Mouse (Mus musculus): ENCODE results near the gene Numb. TPM values are rescaled to one million over a fixed set of nuclear protein-coding genes. Genes with fewer than 3 reads are reported as not detected.

The Numb gene
- polyA plus RNA-seq, 1 experiment from 2014 or later, result 34.1 TPM

DNA sequence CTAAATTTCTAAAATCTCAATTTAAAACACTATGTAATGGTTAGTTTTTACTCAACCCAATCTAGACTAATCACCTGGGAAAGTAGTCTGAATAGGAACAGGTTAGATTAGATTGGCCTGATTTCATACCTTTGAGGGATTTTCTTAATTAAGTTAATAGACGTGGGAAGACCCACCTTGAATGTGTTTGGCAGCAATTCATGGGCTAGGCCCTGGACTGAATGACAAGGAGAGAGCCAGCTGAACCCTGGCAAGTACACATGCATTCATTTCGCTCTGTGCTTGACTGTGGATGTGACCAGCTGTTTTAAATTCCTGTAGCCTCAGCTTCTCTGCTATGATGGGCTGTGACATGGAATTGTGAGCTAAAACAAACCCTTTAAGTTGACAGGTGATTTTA lies 40.8 kb downstream of the Numb start:
- Histone ChIP-seq H3K27ac (no peak overlapping the region), H3K9ac (no peak overlapping the region), H3K27me3 (replicated peaks) (no peaks in the 10 kb centered on the region), H3K4me2 (no peak overlapping the region), H3K4me1 (no peaks in the 10 kb centered on the region), H3K36me3 (0 out of 2 replicates have a peak, but pooled peaks cover 5% of the 10 kb centered on the region), H3K9me3 (no peaks in the 10 kb centered on the region), H3K4me3 (replicated peaks) (no peak overlapping the region)
- WGBS, result 79% methylated on average over 2 of the region's 2 CpGs
- no peak for ATAC-seq (ENCODE audit: insufficient read depth, low FRiP score, low read depth)

DNA sequence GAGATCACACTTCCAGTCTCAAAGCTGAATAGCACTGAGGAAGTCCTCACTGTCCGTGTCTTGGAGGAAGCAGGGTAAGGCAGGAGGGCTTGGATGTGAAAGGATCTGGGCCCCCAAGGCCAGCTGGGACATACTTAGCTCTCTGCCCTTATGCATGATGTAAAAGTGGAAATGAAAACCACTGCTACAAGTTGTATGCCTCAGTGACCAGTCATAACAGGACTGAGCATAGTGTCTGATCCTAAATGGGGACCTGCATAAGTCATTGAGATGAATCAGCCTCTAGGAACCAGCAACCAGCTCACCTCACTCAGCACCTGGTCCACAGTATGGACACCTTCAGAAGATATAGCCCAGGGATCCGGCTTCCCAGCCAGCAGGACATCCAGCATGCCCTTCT lies 46.6 kb downstream of the Numb start:
- H3K9ac ChIP-seq, result no peak overlapping the region
- H3K4me3 ChIP-seq (replicated peaks), result no peak overlapping the region
- no peaks in the 10 kb centered on the region for H3K4me1 ChIP-seq
- H3K4me2 ChIP-seq, result no peak overlapping the region
- H3K9me3 ChIP-seq, result no peaks in the 10 kb centered on the region
- no peaks in the 10 kb centered on the region for H3K27me3 ChIP-seq (replicated peaks)
- H3K27ac ChIP-seq, result no peak overlapping the region
- ATAC-seq (ENCODE audit: insufficient read depth, low FRiP score, low read depth), result no peak
- peaks cover 17% of the 10 kb centered on the region for H3K36me3 ChIP-seq
- 93% methylated on average over 2 of the region's 2 CpGs for WGBS

DNA sequence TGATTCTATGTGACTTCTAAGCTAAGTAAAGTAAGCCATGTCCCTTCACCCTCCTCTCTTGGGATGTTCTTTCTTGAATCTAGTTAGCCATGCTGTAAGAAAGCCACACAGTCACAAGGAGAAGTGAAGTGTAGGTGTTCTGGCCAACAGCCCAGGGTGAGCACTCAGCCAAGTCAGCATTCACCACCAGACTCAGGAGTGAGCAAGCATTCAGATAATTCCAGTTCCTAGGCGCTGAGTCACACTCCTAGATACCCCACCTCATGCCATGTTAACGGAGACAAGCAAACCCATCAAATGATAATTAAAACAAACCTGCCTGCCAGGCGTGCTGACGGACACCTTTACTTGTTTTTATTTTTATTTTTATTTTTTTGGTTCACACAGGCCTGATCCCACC lies 47.1 kb downstream of the Numb start:
- no peak for ATAC-seq (ENCODE audit: insufficient read depth, low FRiP score, low read depth)
- no peak overlapping the region for H3K9ac ChIP-seq
- H3K9me3 ChIP-seq, result no peaks in the 10 kb centered on the region
- no peak overlapping the region for H3K4me2 ChIP-seq
- peaks cover 17% of the 10 kb centered on the region for H3K36me3 ChIP-seq
- H3K27me3 ChIP-seq (replicated peaks), result no peaks in the 10 kb centered on the region
- no peaks in the 10 kb centered on the region for H3K4me1 ChIP-seq
- 87% methylated on average over 4 of the region's 4 CpGs for WGBS
- no peak overlapping the region for H3K27ac ChIP-seq
- H3K4me3 ChIP-seq (replicated peaks), result no peak overlapping the region

DNA sequence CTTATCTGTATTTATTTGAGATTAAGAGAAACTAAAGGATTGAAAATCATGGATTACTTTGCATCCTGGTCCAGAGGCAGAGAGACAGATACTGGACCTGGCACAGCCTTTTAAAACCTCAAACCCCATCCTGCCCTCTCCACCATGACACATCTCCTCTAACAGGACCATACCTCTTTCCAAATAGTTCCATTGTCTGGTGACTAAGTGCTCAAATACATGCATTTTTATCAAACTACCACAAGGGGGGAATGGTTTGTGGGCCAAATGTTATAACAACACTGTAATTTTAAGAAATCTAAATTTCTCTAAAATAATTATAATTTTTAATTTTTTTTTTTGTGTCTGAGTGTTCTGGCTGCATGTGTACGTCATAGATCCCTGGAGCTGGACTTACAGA lies 57.2 kb downstream of the Numb start:
- Histone ChIP-seq H3K9ac (no peak overlapping the region), H3K4me2 (no peak overlapping the region), H3K9me3 (no peaks in the 10 kb centered on the region), H3K4me3 (replicated peaks) (no peak overlapping the region), H3K36me3 (no peaks in the 10 kb centered on the region), H3K4me1 (no peaks in the 10 kb centered on the region), H3K27me3 (replicated peaks) (no peaks in the 10 kb centered on the region), H3K27ac (no peak overlapping the region)
- no peak for ATAC-seq (ENCODE audit: insufficient read depth, low FRiP score, low read depth)
- WGBS, result 89% methylated on average over 1 of the region's 1 CpGs

DNA sequence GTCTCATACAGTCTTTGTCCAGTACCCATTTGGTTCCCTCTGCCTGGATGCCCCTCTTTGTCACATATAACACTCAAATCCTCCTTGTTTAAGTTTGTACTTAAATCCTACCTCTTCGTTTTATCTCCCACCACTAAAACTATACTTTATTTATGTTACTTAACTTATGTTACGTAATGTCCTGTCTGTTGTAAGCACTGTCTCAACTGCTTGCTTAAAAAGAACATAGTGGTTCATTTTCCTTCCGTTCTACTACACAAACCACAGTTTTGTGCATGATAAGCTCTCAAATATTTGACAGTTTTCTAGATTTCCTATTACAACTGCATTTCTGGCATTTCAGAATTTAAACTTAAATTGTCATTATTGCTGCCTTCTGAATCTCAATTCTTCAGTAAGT lies 59.9 kb downstream of the Numb start:
- Histone ChIP-seq H3K4me2 (no peak overlapping the region), H3K36me3 (no peaks in the 10 kb centered on the region), H3K27me3 (replicated peaks) (no peaks in the 10 kb centered on the region), H3K4me1 (no peaks in the 10 kb centered on the region), H3K4me3 (replicated peaks) (no peak overlapping the region), H3K9me3 (no peaks in the 10 kb centered on the region), H3K9ac (no peak overlapping the region), H3K27ac (no peak overlapping the region)
- WGBS, result 72% methylated on average over 3 of the region's 3 CpGs
- ATAC-seq (ENCODE audit: insufficient read depth, low FRiP score, low read depth), result no peak

DNA sequence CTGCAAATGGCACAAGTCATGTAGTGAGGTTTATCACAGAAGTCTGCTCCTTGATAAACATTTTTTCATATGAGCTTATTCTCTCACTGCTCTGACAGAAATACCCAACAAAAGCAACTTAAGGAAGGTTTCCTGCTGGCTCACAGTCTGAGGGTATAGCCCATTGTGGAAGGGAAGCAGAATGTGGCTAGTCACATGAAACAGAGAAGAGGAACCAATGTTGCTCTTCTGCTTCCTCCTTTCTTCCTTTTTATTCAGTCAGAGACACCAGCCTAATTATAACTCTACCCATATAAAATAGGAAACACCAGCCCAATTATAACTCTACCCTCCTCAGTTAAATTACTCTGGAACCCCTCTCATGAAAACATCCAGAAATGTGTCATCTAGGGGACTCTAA lies 61.0 kb downstream of the Numb start:
- Histone ChIP-seq H3K9ac (no peak overlapping the region), H3K4me3 (replicated peaks) (no peak overlapping the region), H3K4me1 (no peaks in the 10 kb centered on the region), H3K27me3 (replicated peaks) (no peaks in the 10 kb centered on the region), H3K27ac (no peak overlapping the region), H3K4me2 (no peak overlapping the region), H3K36me3 (no peaks in the 10 kb centered on the region), H3K9me3 (no peaks in the 10 kb centered on the region)
- ATAC-seq (ENCODE audit: insufficient read depth, low FRiP score, low read depth), result no peak

DNA sequence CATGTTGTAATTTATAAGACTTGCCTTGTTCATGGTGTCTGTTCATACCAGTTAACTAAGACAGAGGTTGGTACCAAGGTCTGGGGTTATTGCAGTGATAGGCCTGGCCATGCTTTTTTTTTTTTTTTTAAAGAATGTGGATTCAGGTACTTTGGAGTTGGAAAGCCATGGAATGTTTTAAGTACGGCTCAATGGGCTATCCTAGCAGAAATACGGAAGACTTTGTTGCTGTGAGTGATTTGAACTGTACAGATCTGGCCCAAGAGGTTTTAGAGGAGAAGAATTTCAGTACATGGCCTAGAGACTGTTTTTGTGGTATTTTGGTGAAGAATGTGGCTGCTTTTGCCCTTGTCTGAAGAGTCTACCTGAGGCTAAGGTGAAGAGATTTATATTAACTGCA lies 63.7 kb downstream of the Numb start:
- ATAC-seq (ENCODE audit: insufficient read depth, low FRiP score, low read depth), result no peak
- H3K9ac ChIP-seq, result no peak overlapping the region
- no peaks in the 10 kb centered on the region for H3K4me1 ChIP-seq
- no peak overlapping the region for H3K4me2 ChIP-seq
- H3K4me3 ChIP-seq (replicated peaks), result no peak overlapping the region
- H3K27ac ChIP-seq, result no peak overlapping the region
- WGBS, result 90% methylated on average over 2 of the region's 2 CpGs
- no peaks in the 10 kb centered on the region for H3K27me3 ChIP-seq (replicated peaks)
- no peaks in the 10 kb centered on the region for H3K36me3 ChIP-seq
- no peaks in the 10 kb centered on the region for H3K9me3 ChIP-seq

DNA sequence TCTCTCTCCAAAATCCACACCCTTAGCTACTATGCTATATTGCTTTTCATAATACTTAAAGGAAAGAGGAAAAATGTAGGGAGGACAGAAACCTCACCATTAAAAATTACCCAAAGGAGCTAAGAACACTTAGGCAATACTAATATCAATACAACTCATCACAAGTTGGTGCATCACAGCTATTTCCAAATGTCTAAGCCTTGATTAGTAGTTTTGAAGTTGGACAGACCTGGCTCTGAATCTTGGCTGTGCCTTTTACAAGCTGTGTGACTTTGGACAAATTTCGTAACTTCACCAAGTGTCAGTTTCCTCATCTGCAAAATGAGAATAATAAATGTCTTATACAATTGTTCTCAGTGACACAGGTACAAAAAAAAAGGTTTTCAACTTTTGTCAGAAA lies 66.5 kb downstream of the Numb start:
- no peak overlapping the region for H3K4me2 ChIP-seq
- WGBS, result 86% methylated on average over 1 of the region's 1 CpGs
- no peak overlapping the region for H3K4me3 ChIP-seq (replicated peaks)
- no peak overlapping the region for H3K27ac ChIP-seq
- H3K9ac ChIP-seq, result no peak overlapping the region
- H3K4me1 ChIP-seq, result no peaks in the 10 kb centered on the region
- no peaks in the 10 kb centered on the region for H3K36me3 ChIP-seq
- no peaks in the 10 kb centered on the region for H3K9me3 ChIP-seq
- H3K27me3 ChIP-seq (replicated peaks), result no peaks in the 10 kb centered on the region
- ATAC-seq (ENCODE audit: insufficient read depth, low FRiP score, low read depth), result no peak

DNA sequence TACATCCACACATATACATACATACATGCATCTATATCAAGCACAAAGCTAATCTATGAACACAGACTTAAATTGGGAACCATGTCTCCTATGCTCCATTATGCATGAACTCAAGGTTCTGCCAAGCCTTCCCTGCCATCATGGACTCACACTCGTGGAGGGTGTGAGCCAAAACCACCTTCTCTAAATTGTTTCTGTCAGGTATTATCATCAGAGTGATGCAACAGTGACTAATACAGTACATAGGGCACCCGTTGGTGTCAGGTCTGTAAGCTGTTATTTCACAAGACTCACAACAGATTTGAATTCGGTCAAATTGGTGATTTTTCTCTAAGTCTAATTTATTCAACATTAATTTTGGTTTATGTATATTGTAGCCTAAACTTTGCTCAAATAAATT lies 67.5 kb downstream of the Numb start:
- Histone ChIP-seq H3K27me3 (replicated peaks) (no peaks in the 10 kb centered on the region), H3K9ac (no peak overlapping the region), H3K4me2 (no peak overlapping the region), H3K4me1 (no peaks in the 10 kb centered on the region), H3K4me3 (replicated peaks) (no peak overlapping the region), H3K27ac (no peak overlapping the region), H3K9me3 (no peaks in the 10 kb centered on the region), H3K36me3 (no peaks in the 10 kb centered on the region)
- 84% methylated on average over 3 of the region's 3 CpGs for whole genome bisulfite sequencing
- ATAC-seq (ENCODE audit: insufficient read depth, low FRiP score, low read depth), result no peak

DNA sequence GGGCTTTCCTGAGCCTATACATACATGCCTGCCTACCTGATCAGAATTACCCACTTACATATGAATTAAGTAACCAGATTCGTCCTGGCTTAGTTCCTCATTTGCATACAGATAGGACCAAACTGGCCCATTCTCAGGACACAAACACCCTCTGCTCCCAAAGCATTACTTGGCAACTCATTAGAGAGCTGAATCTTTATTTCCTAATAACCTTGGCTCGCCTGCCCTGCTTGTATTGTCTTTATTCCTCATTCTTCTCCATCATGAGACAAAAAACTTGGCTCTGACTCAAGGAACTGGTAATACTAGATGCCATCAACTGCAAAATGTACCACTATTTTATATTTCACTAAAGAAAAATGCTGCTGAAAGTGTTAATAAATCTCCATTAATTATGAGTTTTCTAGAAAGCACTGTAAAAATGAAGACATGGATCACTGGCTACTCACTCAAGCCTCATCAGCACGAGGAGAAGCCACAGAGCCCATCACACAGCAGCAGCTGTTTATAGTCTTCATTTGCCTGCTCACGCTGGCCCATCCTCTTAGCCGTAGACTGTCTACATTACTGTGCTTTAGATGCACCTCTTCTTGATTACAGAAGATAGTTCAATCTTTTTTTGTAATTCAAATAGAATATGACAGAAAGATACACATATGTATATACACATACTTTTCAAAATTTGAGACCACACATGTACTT lies 69.1 kb downstream of the Numb start:
- WGBS, result 83% methylated on average over 5 of the region's 5 CpGs
- H3K4me3 ChIP-seq (replicated peaks), result no peak overlapping the region
- H3K27ac ChIP-seq, result no peak overlapping the region
- no peaks in the 10 kb centered on the region for H3K9me3 ChIP-seq
- ATAC-seq (ENCODE audit: insufficient read depth, low FRiP score, low read depth), result no peak
- H3K36me3 ChIP-seq, result no peaks in the 10 kb centered on the region
- H3K4me1 ChIP-seq, result no peaks in the 10 kb centered on the region
- H3K27me3 ChIP-seq (replicated peaks), result no peaks in the 10 kb centered on the region
- H3K4me2 ChIP-seq, result no peak overlapping the region
- no peak overlapping the region for H3K9ac ChIP-seq

DNA sequence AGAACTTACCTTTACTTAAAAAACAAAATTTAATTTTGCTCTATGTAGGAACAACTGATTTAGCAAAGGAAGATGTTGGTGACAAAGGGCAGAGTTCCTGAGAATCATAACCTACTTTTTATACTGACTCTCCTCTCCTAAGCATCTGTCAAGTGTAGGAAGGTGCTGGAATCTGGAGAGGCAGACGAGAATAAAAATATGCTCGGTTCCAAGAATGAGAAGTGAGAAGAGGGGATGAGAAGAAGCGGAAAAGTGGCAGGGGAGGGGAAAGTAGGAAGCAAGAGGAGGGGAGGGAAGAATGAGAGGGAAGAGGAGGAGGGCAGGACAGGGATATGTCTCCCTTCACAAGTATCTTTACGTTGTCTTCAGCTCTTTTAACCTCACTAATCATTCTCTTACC lies 71.4 kb downstream of the Numb start:
- Histone ChIP-seq H3K36me3 (no peaks in the 10 kb centered on the region), H3K4me1 (no peaks in the 10 kb centered on the region), H3K27ac (no peak overlapping the region), H3K4me2 (no peak overlapping the region), H3K4me3 (replicated peaks) (no peak overlapping the region), H3K9me3 (no peaks in the 10 kb centered on the region), H3K27me3 (replicated peaks) (no peaks in the 10 kb centered on the region), H3K9ac (no peak overlapping the region)
- WGBS, result 63% methylated on average over 4 of the region's 4 CpGs
- no peak for ATAC-seq (ENCODE audit: insufficient read depth, low FRiP score, low read depth)

DNA sequence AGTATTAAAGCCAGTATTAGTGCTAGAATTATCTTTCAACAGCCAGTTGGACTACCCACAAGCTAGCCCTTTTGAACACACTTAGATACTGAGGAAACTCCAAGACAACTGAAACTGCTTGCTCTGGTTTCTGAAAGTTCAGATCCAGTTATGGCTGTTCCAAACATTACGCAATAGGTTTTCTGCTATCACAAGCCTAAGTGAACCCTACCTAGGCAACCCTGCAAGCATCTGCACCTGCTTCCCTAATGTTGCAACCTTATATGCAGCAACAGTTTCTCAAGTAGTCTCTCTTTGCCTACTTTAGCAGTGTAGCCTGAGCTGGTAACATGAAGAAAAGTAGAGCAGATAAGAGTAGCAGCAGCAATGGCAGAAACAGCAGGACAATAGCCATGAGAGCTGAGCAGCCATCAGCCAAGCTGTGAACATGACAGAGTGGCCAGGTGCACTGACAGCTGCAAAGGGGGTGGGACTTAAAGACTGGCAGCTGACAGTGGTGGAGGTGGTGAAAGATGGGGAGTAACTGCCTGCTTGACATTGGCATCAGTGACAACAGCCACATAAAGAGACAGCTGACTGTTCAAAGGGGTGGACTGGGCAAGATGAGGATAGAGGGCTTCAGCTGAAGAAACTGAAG lies 73.0 kb downstream of the Numb start:
- Histone ChIP-seq H3K27ac (no peak overlapping the region), H3K9me3 (no peaks in the 10 kb centered on the region), H3K4me3 (replicated peaks) (no peak overlapping the region), H3K4me1 (no peaks in the 10 kb centered on the region), H3K27me3 (replicated peaks) (no peaks in the 10 kb centered on the region), H3K9ac (no peak overlapping the region), H3K36me3 (no peaks in the 10 kb centered on the region), H3K4me2 (no peak overlapping the region)
- 100% methylated on average over 1 of the region's 1 CpGs for WGBS
- no peak for ATAC-seq (ENCODE audit: insufficient read depth, low FRiP score, low read depth)

DNA sequence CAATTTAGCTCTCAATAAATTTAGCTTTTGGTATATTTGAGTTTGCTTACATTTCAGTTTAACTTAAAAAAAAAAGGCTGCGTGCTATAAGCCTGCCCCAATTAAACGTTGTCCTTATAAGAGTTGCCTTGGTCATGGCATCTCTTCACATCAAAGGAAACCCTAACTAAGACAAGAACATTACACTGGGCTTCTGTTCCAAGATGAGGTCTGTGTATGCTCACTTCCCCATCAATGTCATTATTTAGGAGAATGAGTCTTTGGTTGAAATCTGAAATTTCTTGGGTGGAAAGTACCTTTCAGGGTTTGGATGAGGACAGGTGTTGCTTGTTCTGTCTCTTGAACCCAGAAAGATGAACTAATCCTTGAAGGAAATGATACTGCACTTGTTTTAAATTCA lies 73.9 kb downstream of the Numb start:
- no peaks in the 10 kb centered on the region for H3K36me3 ChIP-seq
- no peaks in the 10 kb centered on the region for H3K27me3 ChIP-seq (replicated peaks)
- no peak overlapping the region for H3K27ac ChIP-seq
- H3K4me2 ChIP-seq, result no peak overlapping the region
- H3K9me3 ChIP-seq, result no peaks in the 10 kb centered on the region
- no peak overlapping the region for H3K9ac ChIP-seq
- 81% methylated on average over 2 of the region's 2 CpGs for WGBS
- no peaks in the 10 kb centered on the region for H3K4me1 ChIP-seq
- no peak for ATAC-seq (ENCODE audit: insufficient read depth, low FRiP score, low read depth)
- no peak overlapping the region for H3K4me3 ChIP-seq (replicated peaks)
